Mouse (Mus musculus): ENCODE results near the gene Serpinb9. TPM values are rescaled to one million over a fixed set of nuclear protein-coding genes. Genes with fewer than 3 reads are reported as not detected.

The Serpinb9 gene
- polyA plus RNA-seq, 1 experiment from 2014 or later, result 1.6 TPM

- H3K36me3 ChIP-seq, result no peaks in the 10 kb centered on the region
- H3K9ac ChIP-seq (replicated peaks), result peak overlapping the region; percentile 44
- H3K9me3 ChIP-seq, result no peaks in the 10 kb centered on the region
- peak; percentile 33; the same call in 1 of the 2 replicates for ATAC-seq (ENCODE audit: insufficient number of reproducible peaks, insufficient read depth, low FRiP score, low TSS enrichment, low read depth)
- peak overlapping the region; percentile 53 for H3K4me2 ChIP-seq
- no peaks in the 10 kb centered on the region for H3K27me3 ChIP-seq
- 0 out of 2 replicates have a peak, but pooled peaks cover 5% of the 10 kb centered on the region for H3K4me1 ChIP-seq (replicated peaks)
- H3K27ac ChIP-seq, result peak overlapping the region; percentile 75
- 60% methylated on average over 9 of the region's 9 CpGs for WGBS
- H3K4me3 ChIP-seq (replicated peaks), result peak overlapping the region; percentile 34
Measured at GRCm38 (mm10) chr13:33003523-33004413, 718 bp downstream of the Serpinb9 start.

GRCm38 (mm10) chr13:33004414-33005105 lies 1.5 kb downstream of the Serpinb9 start:
- Histone ChIP-seq H3K9me3 (no peaks in the 10 kb centered on the region), H3K27ac (peak overlapping the region; percentile 75), H3K9ac (replicated peaks) (peak overlapping the region; percentile 44), H3K4me1 (replicated peaks) (0 out of 2 replicates have a peak, but pooled peaks cover 5% of the 10 kb centered on the region), H3K36me3 (no peaks in the 10 kb centered on the region), H3K4me2 (peak overlapping the region; percentile 53), H3K4me3 (replicated peaks) (peak overlapping the region; percentile 34), H3K27me3 (no peaks in the 10 kb centered on the region)
- ATAC-seq (ENCODE audit: insufficient number of reproducible peaks, insufficient read depth, low FRiP score, low TSS enrichment, low read depth), result peak; percentile 91
- WGBS, result 17% methylated on average over 12 of the region's 12 CpGs

- Histone ChIP-seq H3K9me3 (no peaks in the 10 kb centered on the region), H3K4me3 (replicated peaks) (no peak overlapping the region), H3K27me3 (no peaks in the 10 kb centered on the region), H3K4me2 (no peak overlapping the region), H3K4me1 (replicated peaks) (0 out of 2 replicates have a peak, but pooled peaks cover 5% of the 10 kb centered on the region), H3K36me3 (no peaks in the 10 kb centered on the region), H3K27ac (no peak overlapping the region), H3K9ac (replicated peaks) (no peak overlapping the region)
- ATAC-seq (ENCODE audit: insufficient number of reproducible peaks, insufficient read depth, low FRiP score, low TSS enrichment, low read depth), result no peak
- 56% methylated on average over 2 of the region's 2 CpGs for WGBS
Measured at GRCm38 (mm10) chr13:33005501-33006075, 2.5 kb downstream of the Serpinb9 start.

- ATAC-seq (ENCODE audit: insufficient number of reproducible peaks, insufficient read depth, low FRiP score, low TSS enrichment, low read depth), result no peak
- no peak overlapping the region for H3K9ac ChIP-seq (replicated peaks)
- H3K27me3 ChIP-seq, result no peaks in the 10 kb centered on the region
- H3K4me2 ChIP-seq, result no peak overlapping the region
- 79% methylated on average over 3 of the region's 3 CpGs for WGBS
- no peak overlapping the region for H3K4me3 ChIP-seq (replicated peaks)
- H3K27ac ChIP-seq, result no peak overlapping the region
- 0 out of 2 replicates have a peak, but pooled peaks cover 5% of the 10 kb centered on the region for H3K4me1 ChIP-seq (replicated peaks)
- H3K36me3 ChIP-seq, result no peaks in the 10 kb centered on the region
- no peaks in the 10 kb centered on the region for H3K9me3 ChIP-seq
Measured at GRCm38 (mm10) chr13:33006555-33006954, 3.5 kb downstream of the Serpinb9 start.

GRCm38 (mm10) chr13:33012395-33012794 lies 9.3 kb downstream of the Serpinb9 start:
- H3K4me2 ChIP-seq, result no peak overlapping the region
- H3K9ac ChIP-seq (replicated peaks), result no peak overlapping the region
- WGBS, result 90% methylated on average over 1 of the region's 1 CpGs
- no peaks in the 10 kb centered on the region for H3K4me1 ChIP-seq (replicated peaks)
- H3K36me3 ChIP-seq, result no peaks in the 10 kb centered on the region
- H3K4me3 ChIP-seq (replicated peaks), result no peak overlapping the region
- ATAC-seq (ENCODE audit: insufficient number of reproducible peaks, insufficient read depth, low FRiP score, low TSS enrichment, low read depth), result no peak
- no peaks in the 10 kb centered on the region for H3K27me3 ChIP-seq
- H3K9me3 ChIP-seq, result no peaks in the 10 kb centered on the region
- H3K27ac ChIP-seq, result no peak overlapping the region

- Histone ChIP-seq H3K4me2 (no peak overlapping the region), H3K27me3 (no peaks in the 10 kb centered on the region), H3K9me3 (no peaks in the 10 kb centered on the region), H3K27ac (no peak overlapping the region), H3K4me1 (replicated peaks) (no peaks in the 10 kb centered on the region), H3K4me3 (replicated peaks) (no peak overlapping the region), H3K36me3 (no peaks in the 10 kb centered on the region), H3K9ac (replicated peaks) (no peak overlapping the region)
- 82% methylated on average over 2 of the region's 2 CpGs for WGBS
- ATAC-seq (ENCODE audit: insufficient number of reproducible peaks, insufficient read depth, low FRiP score, low TSS enrichment, low read depth), result no peak
Measured at GRCm38 (mm10) chr13:33013271-33013670, 10.2 kb downstream of the Serpinb9 start.

GRCm38 (mm10) chr13:33022371-33022770 lies 19.3 kb downstream of the Serpinb9 start:
- no peak for ATAC-seq (ENCODE audit: insufficient number of reproducible peaks, insufficient read depth, low FRiP score, low TSS enrichment, low read depth)
- H3K36me3 ChIP-seq, result no peaks in the 10 kb centered on the region
- WGBS, result 76% methylated on average over 1 of the region's 1 CpGs
- no peak overlapping the region for H3K27ac ChIP-seq
- no peak overlapping the region for H3K4me3 ChIP-seq (replicated peaks)
- 0 out of 2 replicates have a peak, but pooled peaks cover 6% of the 10 kb centered on the region for H3K9me3 ChIP-seq
- no peak overlapping the region for H3K9ac ChIP-seq (replicated peaks)
- no peaks in the 10 kb centered on the region for H3K4me1 ChIP-seq (replicated peaks)
- no peak overlapping the region for H3K4me2 ChIP-seq
- H3K27me3 ChIP-seq, result no peaks in the 10 kb centered on the region

GRCm38 (mm10) chr13:33026427-33027057 lies 23.5 kb downstream of the Serpinb9 start:
- no peak for ATAC-seq (ENCODE audit: insufficient number of reproducible peaks, insufficient read depth, low FRiP score, low TSS enrichment, low read depth)

GRCm38 (mm10) chr13:33027244-33027643 lies 24.2 kb downstream of the Serpinb9 start, which contains the start of gene Serpinb9b:
Serpinb9b (plus strand) TSS chr13:33027416.
- H3K9me3 ChIP-seq, result no peaks in the 10 kb centered on the region
- H3K36me3 ChIP-seq, result no peaks in the 10 kb centered on the region
- no peak within 1 kb of the TSS for H3K4me2 ChIP-seq
- no peaks in the 10 kb centered on the region for H3K27me3 ChIP-seq
- H3K9ac ChIP-seq (replicated peaks), result no peak within 1 kb of the TSS
- no peak for ATAC-seq (ENCODE audit: insufficient number of reproducible peaks, insufficient read depth, low FRiP score, low TSS enrichment, low read depth)
- WGBS, result 85% methylated on average over 2 of the region's 2 CpGs
- no peak within 1 kb of the TSS for H3K27ac ChIP-seq
- no peak within 1 kb of the TSS for H3K4me3 ChIP-seq (replicated peaks)
- no peaks in the 10 kb centered on the region for H3K4me1 ChIP-seq (replicated peaks)

More at GRCm38 (mm10) chr13:33026427-33027057, 23.5 kb downstream of the Serpinb9 start:
- no peak overlapping the region for H3K4me3 ChIP-seq (replicated peaks)
- no peaks in the 10 kb centered on the region for H3K27me3 ChIP-seq
- H3K36me3 ChIP-seq, result no peaks in the 10 kb centered on the region
- H3K4me2 ChIP-seq, result no peak overlapping the region
- no peaks in the 10 kb centered on the region for H3K9me3 ChIP-seq
- no peaks in the 10 kb centered on the region for H3K4me1 ChIP-seq (replicated peaks)
- no peak overlapping the region for H3K27ac ChIP-seq
- H3K9ac ChIP-seq (replicated peaks), result no peak overlapping the region
- WGBS, result 70% methylated on average over 1 of the region's 1 CpGs

- no peak overlapping the region for H3K27ac ChIP-seq
- H3K4me2 ChIP-seq, result no peak overlapping the region
- H3K36me3 ChIP-seq, result no peaks in the 10 kb centered on the region
- no peaks in the 10 kb centered on the region for H3K27me3 ChIP-seq
- no peak for ATAC-seq (ENCODE audit: insufficient number of reproducible peaks, insufficient read depth, low FRiP score, low TSS enrichment, low read depth)
- H3K4me3 ChIP-seq (replicated peaks), result no peak overlapping the region
- H3K9ac ChIP-seq (replicated peaks), result no peak overlapping the region
- no peaks in the 10 kb centered on the region for H3K9me3 ChIP-seq
- WGBS, result 18% methylated on average over 2 of the region's 2 CpGs
- H3K4me1 ChIP-seq (replicated peaks), result no peaks in the 10 kb centered on the region
Measured at GRCm38 (mm10) chr13:33028146-33028545, 25.1 kb downstream of the Serpinb9 start.

All from limb, embryonic 12.5 days (tissue).